Mouse (Mus musculus): ENCODE results near the gene Tut7.

DNA sequence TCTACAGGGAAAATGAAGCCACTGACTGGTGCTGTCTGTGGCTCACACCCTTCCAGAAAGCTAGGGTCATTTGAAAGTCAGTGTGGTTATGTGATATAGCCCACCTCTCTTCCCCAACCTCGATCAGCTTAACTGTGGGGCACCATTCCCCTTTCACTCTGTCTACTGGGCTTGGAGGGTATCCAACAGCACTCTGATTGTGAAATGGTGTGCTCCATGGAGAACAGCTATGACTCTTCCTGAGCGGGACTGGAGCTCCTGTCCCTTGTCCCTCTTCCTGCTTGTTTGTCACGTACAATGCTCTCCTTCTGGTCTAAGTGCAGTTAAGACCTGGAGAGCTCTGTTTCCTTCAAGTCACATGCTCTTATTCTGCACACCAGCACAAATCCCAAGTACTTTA is 47.8 kb downstream of the Tut7 start:
- TF ChIP-seq POLR2A (IDR thresholded peaks at IDR 0.05; ENCODE audit: low read depth, low read length) (no peak), CTCF (IDR thresholded peaks at IDR 0.05; ENCODE audit: borderline replicate concordance, insufficient read depth, low read length) (no peak)

Measured in embryonic fibroblast, embryonic 13.5 days (primary cell).